Mouse (Mus musculus): ENCODE data around the gene Ddx5. TPM values are rescaled to one million over a fixed set of nuclear protein-coding genes. Genes with fewer than 3 reads are reported as not detected.
"Not testable (repeated sequence)": the region's sequence is repeated elsewhere in the genome, so short reads cannot be mapped to it uniquely, and the experiment has no call there.

Ddx5 gene
- total RNA-seq (2021) = 100 to 1,000 TPM; 752 to 850 TPM
- long read RNA-seq, experiment 1, transcript Ddx5-201 (13 exons, 3,559 nt) = major isoform, 381 of 872 reads
- long read RNA-seq, experiment 1, transcript Ddx5-208 (12 exons, 3,593 nt) = minor isoform, 255 of 872 reads
- long read RNA-seq, experiment 1, partial matches to known transcripts = 63 of 872 reads
- long read RNA-seq, experiment 1, other reads (novel, unspliced or antisense) = 173 of 872 reads
- long read RNA-seq, experiment 2, transcript Ddx5-208 (12 exons, 3,593 nt) = minor isoform, 48 of 221 reads
- long read RNA-seq, experiment 2, transcript Ddx5-201 (13 exons, 3,559 nt) = major isoform, 128 of 221 reads
- long read RNA-seq, experiment 2, partial matches to known transcripts = 9 of 221 reads
- long read RNA-seq, experiment 2, other reads (novel, unspliced or antisense) = 36 of 221 reads

GRCm38 (mm10) chr11:106788775-106789459 is at the start of gene Ddx5, which contains the start of gene Cep95:
Ddx5 (minus strand) TSS chr11:106789185.
Cep95 (plus strand) TSS chr11:106789252.
- DNase-seq = peak; percentile 97

DNA sequence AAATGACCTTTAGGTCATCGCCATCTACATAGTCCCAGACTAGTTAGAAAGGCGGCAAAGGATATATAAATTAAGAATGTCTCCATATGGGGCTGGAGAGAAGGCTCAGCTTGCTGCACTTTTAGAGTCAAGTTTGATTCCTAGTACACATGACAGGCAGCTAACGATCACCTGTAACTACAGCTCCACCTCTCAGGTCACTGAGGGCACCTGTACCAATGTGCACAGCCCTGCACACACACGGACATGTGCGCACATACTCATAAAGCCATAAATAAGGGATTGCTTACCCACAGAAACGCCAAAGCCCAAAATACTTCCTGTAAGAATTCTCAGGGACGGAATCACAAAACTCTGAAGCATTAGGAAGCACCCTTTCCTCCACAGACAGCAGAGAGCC is 39.1 kb upstream of the Ddx5 start:
- no peak for DNase-seq

GRCm38 (mm10) chr11:106824403-106824802 is 35.4 kb upstream of the Ddx5 start:
- DNase-seq = no peak

- DNase-seq = no peak
Observed at GRCm38 (mm10) chr11:106823741-106824140, 34.8 kb upstream of the Ddx5 start.

DNA sequence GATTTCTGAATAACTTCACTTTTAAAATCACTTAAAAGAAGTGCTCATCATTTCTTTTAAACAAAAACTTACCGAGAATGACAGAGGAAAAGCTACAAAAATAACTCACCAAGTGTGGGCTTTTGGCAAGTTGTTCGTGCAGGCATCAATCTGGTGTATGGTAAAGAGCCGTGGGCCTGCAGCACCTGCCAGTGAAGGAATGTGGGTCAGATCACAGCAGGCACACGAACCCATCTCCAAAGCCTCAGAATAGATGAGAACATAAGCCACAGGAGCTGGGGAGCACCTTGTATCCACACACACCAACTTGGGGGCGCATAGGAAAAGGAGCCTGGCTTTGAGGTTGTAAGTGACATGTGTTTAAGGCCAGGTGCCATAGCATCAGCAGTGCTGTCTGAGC is 33.9 kb upstream of the Ddx5 start:
- DNase-seq = no peak

GRCm38 (mm10) chr11:106822491-106822890 is 33.5 kb upstream of the Ddx5 start:
- DNase-seq = no peak

DNA sequence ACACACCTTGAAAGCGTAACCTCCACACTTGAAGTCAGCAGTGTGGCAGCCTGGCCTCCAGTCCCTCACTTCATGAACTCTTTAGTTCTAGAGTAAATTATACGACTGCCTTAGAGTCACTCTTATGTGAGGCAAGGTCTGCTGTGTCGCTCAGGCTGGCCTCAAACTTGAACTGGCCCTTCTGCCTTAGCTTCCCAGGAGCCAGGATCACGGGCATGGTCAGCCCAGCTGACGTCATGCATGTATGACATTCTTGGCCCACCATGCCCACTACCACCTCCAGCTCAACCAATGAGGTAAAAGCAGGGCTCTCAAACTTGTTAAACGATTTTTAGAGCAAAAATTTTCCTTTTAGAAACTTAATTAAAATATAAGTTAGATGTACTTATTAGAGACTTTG is 32.4 kb upstream of the Ddx5 start:
- no peak for DNase-seq

- peak; percentile 67 to 74 for DNase-seq
Observed at GRCm38 (mm10) chr11:106820972-106821371, 32.0 kb upstream of the Ddx5 start.

DNA sequence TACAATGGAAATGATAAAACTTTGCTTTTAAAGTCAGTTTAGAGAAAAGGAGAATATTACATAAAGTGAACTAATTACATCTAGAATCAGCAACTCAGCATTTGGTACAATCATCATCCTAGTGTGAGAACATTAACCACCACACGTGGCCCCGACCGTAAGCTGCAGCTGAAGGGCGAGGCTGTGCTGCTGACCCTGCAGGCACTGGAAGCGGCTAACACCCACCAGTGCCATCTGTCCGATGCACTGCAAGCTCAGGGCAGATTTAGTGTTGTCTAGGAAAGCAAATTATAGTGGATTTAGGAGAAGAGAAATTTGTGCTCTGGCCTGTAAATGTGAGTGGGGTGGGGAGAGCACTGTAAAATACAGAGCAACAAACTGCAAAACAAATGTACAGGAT is 31.3 kb upstream of the Ddx5 start:
- DNase-seq = no peak

- no peak for DNase-seq
Observed at GRCm38 (mm10) chr11:106819595-106819994, 30.6 kb upstream of the Ddx5 start.

DNA sequence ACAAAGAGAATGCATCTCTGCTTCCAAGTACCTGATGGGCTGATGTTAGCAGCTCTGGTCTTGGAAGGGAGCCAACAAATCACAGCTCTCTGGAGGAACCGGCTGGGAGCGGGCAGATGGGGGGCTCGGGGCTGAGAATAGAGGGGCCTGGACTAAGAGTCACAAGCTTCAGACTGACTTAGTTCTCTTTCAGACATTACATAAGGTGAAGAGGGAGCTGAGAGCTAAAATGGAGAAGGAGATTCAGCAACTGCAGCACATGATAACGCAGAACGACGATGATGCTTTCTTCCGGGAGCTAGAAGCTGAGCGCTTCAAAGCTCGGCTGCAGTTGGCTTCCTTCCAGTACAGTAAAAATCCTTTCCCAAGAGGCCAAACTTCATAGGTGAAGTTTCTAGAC is 29.4 kb upstream of the Ddx5 start:
- peak in 1 of 2 experiments; percentile 25 for DNase-seq

DNA sequence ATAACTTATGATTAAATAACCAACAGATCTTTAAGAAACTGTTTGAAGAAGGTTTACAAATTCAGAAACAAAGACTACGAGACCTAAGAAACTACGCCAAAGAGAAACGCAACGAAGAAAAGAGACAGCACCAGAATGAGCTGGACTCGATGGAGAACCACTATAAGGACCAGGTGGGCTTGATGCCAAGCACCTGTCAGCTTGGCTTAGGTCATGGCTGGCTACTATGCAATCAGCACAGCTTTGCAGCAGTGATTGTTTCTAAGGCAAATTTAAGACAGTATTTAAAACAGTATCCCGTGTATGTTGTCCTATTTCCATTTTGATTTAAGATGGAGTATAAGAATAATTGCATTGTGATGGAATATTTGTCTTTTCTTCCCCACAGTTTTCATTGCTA is 28.8 kb upstream of the Ddx5 start:
- no peak for DNase-seq

DNA sequence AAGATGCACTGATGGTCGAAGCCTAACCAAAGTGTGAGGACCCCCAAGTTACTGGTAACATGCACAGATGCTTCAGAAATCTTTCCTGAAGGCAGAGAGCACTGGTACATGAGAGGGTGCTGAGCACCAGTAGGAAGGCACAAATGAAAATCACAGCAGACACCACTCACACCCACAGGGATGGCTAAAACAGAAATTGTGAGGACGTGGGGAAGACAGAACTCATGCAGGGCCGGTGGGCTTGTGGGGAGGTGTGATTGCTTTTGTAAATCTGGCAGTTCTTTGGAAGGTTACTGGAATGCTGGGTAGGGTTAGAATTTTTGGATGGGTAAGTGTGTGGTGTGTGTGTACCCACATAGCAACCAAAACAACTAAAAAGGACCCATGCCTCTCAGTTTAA is 28.2 kb upstream of the Ddx5 start:
- DNase-seq = no peak

DNA sequence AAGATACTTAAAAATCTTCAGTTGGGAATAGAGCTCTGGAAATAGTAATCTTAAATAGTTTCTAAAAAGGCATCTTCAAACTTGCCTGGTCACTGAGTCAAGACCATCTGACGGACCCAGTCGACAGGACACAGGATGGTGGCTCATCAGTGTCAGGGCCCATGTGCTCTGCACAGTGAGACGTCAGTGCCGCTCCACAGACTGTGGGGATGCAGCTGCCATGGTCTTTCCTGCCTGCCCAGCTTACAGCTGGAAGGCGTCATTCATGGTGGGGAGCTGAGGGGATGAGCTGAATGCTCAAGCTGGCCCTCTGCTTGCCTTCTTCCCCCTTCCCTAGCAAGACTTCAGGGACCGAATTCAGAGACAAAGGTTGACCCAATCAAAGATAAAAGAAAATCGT is 27.3 kb upstream of the Ddx5 start:
- no peak for DNase-seq

GRCm38 (mm10) chr11:106815761-106816160 is 26.8 kb upstream of the Ddx5 start:
- DNase-seq = no peak

DNA sequence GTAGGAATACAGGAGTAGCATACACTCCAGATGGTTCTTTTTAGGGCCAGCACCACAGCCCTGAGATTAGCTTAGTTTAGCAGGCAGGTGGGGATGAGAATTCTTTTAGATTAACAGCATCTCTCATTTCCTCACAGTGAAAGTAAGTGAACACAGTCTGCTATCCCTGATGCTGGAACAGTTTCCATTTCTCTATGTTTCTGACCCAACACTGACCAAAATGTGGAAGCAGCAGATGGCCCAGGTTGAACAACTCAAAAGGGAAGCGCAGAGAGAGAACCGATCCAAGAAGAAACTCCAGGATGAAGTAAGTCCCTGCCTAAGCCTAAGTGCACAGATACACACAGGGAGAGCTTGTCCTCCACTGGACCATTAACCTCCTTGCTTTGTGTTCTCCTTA is 26.3 kb upstream of the Ddx5 start:
- no peak for DNase-seq

GRCm38 (mm10) chr11:106814601-106815320 is 25.8 kb upstream of the Ddx5 start:
- no peak for DNase-seq

- DNase-seq = no peak
Observed at GRCm38 (mm10) chr11:106812410-106813136, 23.6 kb upstream of the Ddx5 start.

DNA sequence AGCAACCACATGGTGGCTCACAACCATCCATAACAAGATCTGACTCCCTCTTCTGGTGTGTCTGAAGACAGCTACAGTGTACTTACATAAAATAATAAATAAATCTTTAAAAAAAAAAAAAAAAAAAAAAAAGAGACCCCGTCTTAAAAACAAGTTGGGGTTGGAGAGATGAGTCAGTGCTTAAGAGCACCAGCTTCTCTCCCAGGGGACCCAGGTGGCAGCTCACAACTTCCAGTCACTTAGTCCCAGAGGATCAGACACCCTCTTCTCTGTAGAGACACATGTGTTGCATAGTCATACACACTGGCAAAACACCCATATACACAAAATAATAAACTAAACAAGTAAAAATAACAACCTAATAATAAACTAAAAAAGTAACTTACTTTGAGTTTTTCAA is 18.5 kb upstream of the Ddx5 start:
- not testable (repeated sequence) for DNase-seq

- no peak for DNase-seq
Observed at GRCm38 (mm10) chr11:106802069-106802627, 13.2 kb upstream of the Ddx5 start.

DNA sequence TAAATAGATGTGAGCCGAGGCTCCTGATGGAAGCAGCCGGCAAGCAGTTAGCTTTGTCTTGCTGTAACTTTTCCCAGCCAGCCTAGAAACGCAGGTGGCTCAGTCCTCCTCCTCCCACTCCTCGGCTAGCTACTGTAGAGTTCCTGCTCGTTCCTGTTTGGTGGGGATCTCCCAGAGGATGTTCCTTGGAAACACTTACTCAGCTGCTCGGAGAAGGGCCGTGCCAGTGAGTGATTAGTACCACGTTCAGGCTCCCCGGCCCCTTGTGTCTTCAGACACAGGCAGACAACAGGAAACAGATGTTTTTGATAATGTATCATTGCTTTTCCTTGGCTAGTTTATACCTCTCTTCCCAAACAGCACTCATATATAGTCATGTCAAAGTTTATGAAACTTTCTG is 6.7 kb upstream of the Ddx5 start:
- DNase-seq = no peak

DNA sequence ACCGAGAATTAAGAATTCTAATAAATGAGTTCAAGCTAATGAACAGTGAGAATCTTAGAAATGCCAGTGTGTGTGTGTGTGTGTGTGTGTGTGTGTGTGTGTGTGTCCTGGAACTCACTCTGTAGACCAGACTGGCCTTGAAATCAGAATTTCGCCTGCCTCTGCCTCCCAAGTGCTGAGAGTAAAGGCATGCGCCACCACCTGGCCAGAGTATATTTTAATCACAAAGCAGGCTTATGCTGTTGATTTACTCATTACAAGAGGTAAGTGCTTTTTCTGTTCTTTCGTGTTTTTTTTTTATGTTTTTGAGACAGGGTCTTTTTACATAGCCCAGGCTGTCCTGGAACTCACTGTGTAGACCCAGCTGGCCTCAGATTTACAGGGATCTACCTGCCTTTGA is 4.9 kb upstream of the Ddx5 start:
- no peak for DNase-seq
